Mouse (Mus musculus): ENCODE measurements at regions not wholly inside any gene's neighbourhood (a gene's known extent, or its start where the extent isn't known, plus 50 kb on each side); places are given as distances from the start of the nearest gene placed in this dataset.

DNA sequence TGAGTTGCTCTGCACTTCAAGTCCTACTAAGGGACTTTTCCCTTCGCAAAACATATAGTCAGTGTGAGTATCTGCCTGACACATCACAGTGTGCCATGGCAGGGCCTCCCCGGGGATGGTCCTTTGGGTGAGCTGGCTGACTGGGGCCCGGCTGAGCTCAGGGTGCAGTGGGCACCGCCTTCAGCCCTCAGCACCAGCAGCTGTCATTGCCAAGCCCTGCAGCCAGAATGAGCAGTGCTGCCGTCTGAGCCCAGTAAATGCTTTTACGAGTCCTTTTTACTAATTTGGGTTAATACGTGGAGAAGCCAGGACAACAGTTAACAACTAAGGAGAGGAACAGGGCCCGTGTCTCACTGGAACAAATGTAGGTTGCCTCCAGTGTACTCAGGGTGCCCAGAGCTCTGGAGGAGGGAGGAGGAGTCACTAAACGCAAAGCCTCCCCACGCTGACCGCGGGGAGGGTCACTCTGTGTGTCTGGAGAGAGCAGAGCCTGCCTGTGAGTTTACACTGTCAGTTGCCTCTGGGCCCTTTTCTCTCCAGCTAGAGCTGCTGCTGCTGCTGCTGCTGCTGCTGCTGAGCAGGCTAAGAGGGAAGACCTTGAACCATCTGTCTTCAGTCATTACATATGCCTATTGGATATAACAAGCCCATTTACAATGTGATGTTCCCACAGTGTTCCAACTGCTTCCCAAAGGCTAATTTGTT lies 60.1 kb upstream of the Vps8 start:
- no peak for DNase-seq

DNA sequence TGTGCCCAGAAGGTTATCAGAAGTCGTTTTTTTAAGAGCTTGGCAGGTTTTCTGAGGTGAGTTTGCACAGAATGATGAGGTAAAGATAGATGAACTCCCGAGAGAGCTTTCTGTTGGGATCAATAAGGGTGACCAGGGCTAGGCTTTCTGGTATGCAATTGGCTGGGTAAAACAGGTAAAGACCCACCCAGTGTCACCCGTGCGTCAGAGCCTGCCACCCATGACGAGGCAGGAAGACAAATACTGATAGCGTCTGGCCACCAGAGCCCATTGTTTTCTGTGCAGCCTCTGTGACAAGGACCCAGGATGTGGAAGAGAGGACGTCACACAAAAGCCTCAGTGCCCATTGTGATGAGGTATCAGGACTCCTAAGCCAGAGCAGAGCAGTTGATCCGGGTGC lies 58.0 kb upstream of the Vps8 start:
- DNase-seq, result no peak

DNA sequence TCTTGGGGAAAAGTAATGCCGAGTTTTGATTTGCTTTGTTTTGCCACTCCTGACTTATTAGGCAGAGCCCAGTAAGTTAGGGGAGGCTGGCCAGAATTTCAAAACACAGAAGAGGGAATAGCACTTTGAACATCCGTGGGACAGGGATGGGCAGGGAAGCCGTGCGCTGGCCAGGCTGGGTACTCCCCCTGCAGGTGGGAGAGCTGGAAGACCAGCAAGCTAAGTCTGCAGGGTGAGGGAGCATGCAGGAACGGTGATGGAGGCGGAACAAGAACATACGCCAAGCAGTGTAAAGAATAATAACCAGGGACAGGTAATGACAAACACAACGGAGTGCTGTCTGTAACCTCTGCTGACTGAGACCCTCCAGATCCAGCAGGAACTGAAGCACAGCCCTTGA lies 55.5 kb upstream of the Vps8 start:
- no peak for DNase-seq

DNA sequence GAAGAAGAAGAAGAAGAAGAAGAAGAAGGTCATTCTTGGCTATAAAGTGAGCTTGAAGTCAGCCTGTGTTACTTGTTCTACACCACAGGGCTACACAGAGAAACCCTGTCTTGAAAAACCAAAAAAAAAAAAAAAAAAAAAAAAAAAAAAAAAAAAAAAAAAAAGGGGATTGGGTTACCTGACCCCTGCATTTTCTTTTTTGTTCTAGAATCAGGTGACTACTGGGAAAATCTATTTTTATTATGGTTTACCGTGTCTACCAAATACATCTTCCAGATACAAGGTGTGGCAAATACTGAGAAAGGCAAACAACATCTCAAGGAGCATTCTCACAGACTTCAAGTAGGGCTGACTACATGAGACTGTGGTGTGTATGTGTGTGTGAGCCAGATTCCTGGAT lies 54.1 kb upstream of the Vps8 start:
- no peak for DNase-seq

DNA sequence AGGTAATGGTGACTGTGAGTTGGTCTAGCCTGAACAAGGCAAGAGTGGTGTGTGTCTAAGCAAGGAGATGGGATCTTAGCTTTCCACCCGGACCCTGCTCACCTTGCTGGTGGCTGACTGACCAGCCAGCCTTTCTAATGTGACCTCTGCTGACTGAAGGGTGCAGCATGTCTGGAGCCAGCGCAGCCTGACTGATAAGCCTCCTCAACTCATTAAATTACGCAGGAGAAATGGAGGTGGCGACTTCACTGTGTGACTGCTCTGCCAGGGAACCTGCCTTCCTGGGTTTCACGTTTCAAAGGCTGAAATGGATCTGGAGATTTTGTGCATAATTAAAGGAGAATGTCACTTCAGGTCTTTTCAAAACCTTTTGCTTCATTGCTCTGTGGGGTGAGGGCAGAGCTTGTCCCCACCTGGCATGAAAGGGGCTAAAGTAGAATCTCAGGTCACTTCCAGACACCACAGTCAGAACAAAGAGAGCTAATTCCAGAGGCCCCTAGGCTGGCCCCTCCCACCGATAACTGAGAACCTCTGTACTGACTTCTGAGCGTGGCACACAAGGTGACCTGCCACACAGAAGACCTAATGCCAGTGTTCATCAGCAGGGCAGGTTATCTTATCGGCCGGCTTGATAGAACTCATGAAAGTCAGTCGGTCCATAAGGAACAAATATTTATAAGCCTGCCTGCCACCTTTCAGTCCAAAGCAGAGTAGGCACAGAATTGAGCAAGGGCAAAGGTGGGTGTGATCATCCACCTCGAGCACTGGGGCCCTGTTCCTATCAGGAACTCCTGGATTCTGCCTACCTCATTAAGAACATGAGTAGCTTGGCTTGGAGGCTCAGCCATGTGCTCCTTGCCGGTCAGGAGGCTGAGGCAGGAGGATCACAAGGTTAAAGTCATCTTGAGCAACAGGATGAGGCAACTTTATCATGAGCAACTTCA lies 53.1 kb upstream of the Vps8 start:
- no peak for DNase-seq

Data from adrenal gland, adult 8-10 months (tissue).